Mouse (Mus musculus): ENCODE measurements at regions not wholly inside any gene's neighbourhood (a gene's known extent, or its start where the extent isn't known, plus 50 kb on each side); places are given as distances from the start of the nearest gene placed in this dataset.

DNA sequence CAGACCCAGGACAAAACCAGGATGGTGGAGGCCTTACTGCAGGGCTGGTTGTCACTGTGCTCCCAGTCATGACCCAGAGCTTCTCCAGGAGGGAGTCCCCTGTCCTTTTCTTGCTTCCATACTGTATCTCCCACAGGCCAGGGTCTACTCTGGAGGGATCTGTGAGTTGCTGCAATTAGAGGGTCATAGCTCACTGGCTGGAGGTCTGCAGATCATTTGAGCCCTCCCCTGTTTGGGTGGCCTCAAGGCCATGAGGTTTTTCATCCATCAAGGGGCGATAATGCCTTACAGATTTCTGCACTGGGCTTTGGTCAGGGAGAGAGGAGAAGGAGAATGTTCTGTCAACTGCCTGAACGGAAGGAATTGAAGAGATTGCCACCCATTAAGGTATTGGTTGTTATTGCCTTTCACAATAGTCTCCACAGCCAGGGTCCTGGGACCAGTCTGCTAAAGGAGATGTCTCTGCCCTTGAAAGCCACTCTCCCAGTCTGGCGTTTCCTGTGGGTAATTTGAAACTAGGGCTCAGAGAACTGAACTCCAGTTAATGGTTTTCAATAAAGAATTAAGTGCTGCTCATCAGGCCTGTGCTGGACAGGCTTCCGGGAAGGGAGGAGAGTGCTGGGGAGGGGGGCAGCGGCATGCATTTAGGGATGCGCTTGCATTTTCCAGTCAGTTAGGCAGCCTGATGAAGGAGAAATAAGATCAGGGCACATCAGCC is 147.4 kb downstream of the Dmrta2 start:
- ATAC-seq (ENCODE audit: low TSS enrichment), result no peak

DNA sequence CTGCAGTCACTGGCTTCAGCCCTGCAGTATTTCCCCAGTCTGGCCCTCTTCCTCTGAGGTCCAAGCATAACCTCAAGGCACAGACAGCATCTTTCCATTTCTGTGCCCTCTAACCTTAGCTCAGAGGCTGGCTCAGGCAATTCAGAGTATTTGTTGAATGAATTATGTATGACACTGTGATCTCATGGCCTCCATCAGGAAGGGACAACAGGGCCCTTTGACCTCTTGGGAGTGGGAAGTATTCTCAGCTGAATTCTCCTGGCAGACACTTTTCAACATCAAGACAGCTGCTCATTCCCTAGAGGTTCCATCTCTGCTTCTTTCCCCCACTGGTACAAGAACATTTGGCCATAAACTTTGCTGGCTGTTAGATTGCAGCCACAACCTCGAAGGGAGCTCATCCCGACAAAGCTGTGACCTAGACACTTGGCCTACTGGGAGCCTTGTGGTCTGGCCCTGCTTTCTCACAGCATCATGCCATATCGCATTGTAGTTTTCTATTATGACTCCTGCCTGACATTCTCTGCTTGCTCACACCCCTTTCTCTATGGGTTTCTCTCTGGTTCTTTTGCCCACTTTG is 150.2 kb downstream of the Dmrta2 start:
- no peak for ATAC-seq (ENCODE audit: low TSS enrichment)

DNA sequence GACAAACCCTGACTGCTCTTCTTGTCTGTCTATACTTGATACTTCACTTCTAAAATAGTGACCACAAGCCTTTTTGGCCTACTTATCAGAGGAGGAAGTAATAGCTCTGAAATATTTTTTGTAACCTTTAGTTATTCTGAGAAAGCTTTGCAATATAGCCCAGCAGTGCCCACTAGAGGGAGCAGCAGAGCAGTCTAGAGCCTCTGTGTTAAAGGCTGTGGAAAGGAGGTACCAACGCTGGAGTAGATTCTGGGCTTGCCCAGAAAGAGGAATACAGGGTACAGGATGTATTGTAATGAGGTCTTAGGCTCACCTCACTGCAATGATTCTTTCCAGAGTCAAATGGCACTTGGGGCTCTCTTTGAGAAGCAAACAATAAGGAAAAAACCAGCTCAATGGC is 151.1 kb downstream of the Dmrta2 start:
- ATAC-seq (ENCODE audit: low TSS enrichment), result peak; percentile 98

DNA sequence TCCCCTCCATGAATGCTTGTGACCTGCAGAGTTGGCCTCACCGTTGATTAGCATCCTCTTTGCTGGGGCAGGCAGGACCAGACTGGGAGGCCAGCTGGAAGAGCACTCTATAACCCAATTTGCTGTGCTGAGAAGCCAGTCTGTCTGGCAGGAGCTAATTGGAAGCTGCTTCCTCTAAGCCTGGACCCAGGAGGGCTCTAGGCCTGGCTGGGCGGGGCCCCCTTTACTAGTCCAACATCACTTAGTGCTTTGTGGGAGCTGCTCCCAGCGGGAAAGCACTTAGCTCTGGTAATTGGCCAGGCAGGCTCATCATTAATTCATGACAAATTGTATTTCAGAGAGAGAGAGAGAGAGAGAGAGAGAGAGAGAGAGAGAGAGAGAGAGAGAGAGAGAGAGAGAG is 151.7 kb downstream of the Dmrta2 start:
- 0 out of 2 replicates have a peak, but pooled peaks have one; percentile 16 for ATAC-seq (ENCODE audit: low TSS enrichment)

DNA sequence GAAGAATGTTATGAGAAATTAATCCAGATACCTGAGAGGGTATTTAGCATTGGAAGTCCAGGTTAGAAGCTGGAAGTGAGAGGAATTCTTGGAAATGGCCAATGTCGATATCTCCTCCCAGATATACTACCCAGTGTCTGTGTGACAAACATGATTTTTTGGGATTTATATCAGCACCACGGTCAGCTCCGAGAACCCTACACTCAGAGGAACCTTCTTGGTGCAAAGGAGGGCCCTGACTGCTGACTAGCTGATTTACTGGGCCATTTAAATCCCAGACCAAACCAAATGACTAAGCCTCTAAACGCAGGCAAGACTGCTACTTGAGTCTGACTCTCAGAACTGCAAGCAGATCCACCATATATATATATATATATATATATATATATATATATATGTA is 154.2 kb downstream of the Dmrta2 start:
- ATAC-seq (ENCODE audit: low TSS enrichment), result no peak

DNA sequence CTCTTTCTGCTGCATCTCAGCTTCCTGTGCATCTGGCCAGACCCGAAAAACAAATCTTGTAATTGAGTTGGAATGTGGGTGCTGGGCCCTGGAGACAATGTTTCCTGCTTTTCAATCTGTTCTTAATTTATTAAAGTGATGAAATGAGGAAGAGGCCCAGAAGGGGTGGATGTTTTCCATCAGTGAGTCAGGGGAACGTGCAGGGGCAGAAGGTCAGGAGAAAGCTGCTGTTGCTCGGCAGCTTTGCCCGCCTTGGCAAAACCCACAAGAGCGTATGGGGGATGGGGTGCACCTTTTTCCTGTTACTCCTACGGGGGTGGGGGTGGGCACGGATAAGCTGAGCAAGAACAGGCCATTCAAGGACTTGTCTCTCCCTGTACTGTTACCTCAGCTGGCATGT is 156.2 kb downstream of the Dmrta2 start:
- ATAC-seq (ENCODE audit: low TSS enrichment), result no peak

DNA sequence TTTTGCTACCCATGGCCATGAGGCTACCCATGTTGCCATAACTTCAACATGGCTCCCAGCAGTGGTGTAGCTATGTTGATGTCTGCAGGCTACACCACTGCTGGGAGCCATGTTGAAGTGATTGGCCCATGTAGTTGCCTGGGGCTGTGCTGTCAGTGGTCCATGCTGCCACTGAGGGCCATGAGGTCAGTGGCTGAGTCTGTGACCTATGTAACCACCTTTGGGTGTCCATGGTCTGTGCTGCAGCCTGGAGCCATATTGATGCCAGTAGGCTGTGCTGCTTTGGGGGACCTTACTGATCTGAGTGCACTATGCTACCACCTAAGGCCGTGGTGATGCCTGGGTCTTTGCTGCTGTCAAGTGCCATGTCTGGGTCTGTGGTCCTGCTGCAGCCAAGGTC is 167.4 kb downstream of the Dmrta2 start:
- ATAC-seq (ENCODE audit: low TSS enrichment), result no peak

DNA sequence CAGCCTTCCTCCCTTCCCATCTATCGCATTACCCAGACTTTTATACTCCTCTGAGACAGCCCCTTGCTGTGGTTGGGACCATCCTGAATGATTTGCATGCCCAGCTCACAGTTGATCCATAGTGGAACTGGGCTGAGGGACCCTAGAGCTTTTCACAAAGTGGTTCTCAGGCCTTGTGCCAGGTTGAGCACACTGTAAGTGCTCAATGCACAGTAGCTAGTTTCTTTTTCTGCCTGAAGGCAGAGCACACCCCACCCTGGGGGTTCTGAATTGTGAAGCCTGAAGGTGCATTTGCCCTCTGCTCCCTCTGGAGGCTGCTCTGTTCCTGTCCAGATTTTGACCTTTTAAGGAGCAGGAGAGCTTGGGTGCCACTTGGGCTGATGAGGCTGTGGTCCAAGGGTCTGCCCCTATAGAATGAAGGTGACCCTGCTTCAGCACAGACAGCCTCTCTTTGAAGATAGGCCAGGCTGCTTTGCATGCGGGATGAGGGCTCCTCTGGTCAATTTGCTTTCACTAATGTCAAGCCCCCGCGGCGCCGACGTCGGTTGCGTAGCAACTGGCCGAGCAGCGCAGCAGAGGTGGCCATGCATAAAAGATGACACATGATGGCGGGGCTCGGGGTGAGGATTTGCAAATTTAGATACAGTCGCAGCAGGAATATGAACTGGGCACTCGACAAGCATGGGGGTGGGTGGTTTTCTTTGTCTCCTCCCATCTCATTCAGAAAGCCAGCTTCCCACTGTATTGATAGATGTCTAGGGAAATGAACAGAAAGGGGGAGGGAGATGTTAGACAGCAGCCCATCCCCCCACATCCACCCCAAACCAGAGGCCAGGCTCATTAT is 174.5 kb downstream of the Dmrta2 start:
- ATAC-seq (ENCODE audit: low TSS enrichment), result peak; percentile 52

Data from frontal cortex, adult (tissue).